Mouse (Mus musculus): ENCODE measurements around the gene Mtln. TPM values are rescaled to one million over a fixed set of nuclear protein-coding genes. Genes with fewer than 3 reads are reported as not detected.

Gene Mtln
- total RNA-seq, 1 experiment = 35.8 TPM

- TF ChIP-seq ZC3H11A (IDR thresholded peaks at IDR 0.05; ENCODE audit: borderline replicate concordance, low read depth, low read length) (no peak), MAFK (IDR thresholded peaks at IDR 0.05; ENCODE audit: insufficient read depth, low read depth, low read length) (no peak), CHD2 (IDR thresholded peaks at IDR 0.05; ENCODE audit: low read depth, low read length) (no peak), HCFC1 (IDR thresholded peaks at IDR 0.05; ENCODE audit: borderline replicate concordance, insufficient read depth, low read length) (no peak), ZNF384 (IDR thresholded peaks at IDR 0.05; ENCODE audit: low read depth, low read length) (no peak)
- H3K4me1 ChIP-seq (ENCODE audit: control insufficient read depth in 2 of 2, insufficient read depth in 2 of 2, low read length in 2 of 2, poor library complexity in 1 of 2) = no peaks in the 10 kb centered on the region; a peak in 2 of 4 replicates
- no peak overlapping the region for H3K27ac ChIP-seq (ENCODE audit: insufficient read depth, low read depth, low read length, poor library complexity, severe bottlenecking)
- DNase-seq (ENCODE audit: low read depth, low spot score) = no peak
- H3K9ac ChIP-seq (ENCODE audit: insufficient read depth, low read depth, low read length, poor library complexity, severe bottlenecking) = no peak overlapping the region
- in situ Hi-C loops (cut with MboI; ENCODE audit: low sequenced_read_pairs in 2 of 2, unreplicated experiment in 2 of 2) = no loop called here
- H3K4me3 ChIP-seq (ENCODE audit: insufficient read depth in 1 of 2, low read depth in 1 of 2, low read length in 2 of 2, poor library complexity in 1 of 2, severe bottlenecking in 1 of 2) = no peak overlapping the region
- H3K9me3 ChIP-seq (ENCODE audit: control insufficient read depth, insufficient read depth, low read depth, low read length) = no peaks in the 10 kb centered on the region
- no peaks in the 10 kb centered on the region for H3K36me3 ChIP-seq (ENCODE audit: control insufficient read depth, insufficient read depth, low read length, poor library complexity, severe bottlenecking)
These were observed 17.3 kb downstream of the Mtln start for GRCm38 (mm10) chr2:127775013-127775412.

GRCm38 (mm10) chr2:127774578-127774941 lies 17.7 kb downstream of the Mtln start:
- DNase-seq (ENCODE audit: low read depth, low spot score) = no peak
- H3K4me1 ChIP-seq (ENCODE audit: control insufficient read depth in 2 of 2, insufficient read depth in 2 of 2, low read length in 2 of 2, poor library complexity in 1 of 2) = no peaks in the 10 kb centered on the region; a peak in 2 of 4 replicates
- no peak overlapping the region for H3K4me3 ChIP-seq (ENCODE audit: insufficient read depth in 1 of 2, low read depth in 1 of 2, low read length in 2 of 2, poor library complexity in 1 of 2, severe bottlenecking in 1 of 2)
- H3K27ac ChIP-seq (ENCODE audit: insufficient read depth, low read depth, low read length, poor library complexity, severe bottlenecking) = no peak overlapping the region
- no peak overlapping the region for H3K9ac ChIP-seq (ENCODE audit: insufficient read depth, low read depth, low read length, poor library complexity, severe bottlenecking)
- TF ChIP-seq ZNF384 (IDR thresholded peaks at IDR 0.05; ENCODE audit: low read depth, low read length) (no peak), ZC3H11A (IDR thresholded peaks at IDR 0.05; ENCODE audit: borderline replicate concordance, low read depth, low read length) (no peak)
- H3K9me3 ChIP-seq (ENCODE audit: control insufficient read depth, insufficient read depth, low read depth, low read length) = no peaks in the 10 kb centered on the region
- H3K36me3 ChIP-seq (ENCODE audit: control insufficient read depth, insufficient read depth, low read length, poor library complexity, severe bottlenecking) = no peaks in the 10 kb centered on the region
- in situ Hi-C loops (cut with MboI; ENCODE audit: low sequenced_read_pairs in 2 of 2, unreplicated experiment in 2 of 2) = no loop called here

- in situ Hi-C loops (cut with MboI; ENCODE audit: low sequenced_read_pairs in 2 of 2, unreplicated experiment in 2 of 2) = no loop called here
- Histone ChIP-seq H3K27ac (ENCODE audit: insufficient read depth, low read depth, low read length, poor library complexity, severe bottlenecking) (no peak overlapping the region), H3K9ac (ENCODE audit: insufficient read depth, low read depth, low read length, poor library complexity, severe bottlenecking) (no peak overlapping the region), H3K4me1 (ENCODE audit: control insufficient read depth in 2 of 2, insufficient read depth in 2 of 2, low read length in 2 of 2, poor library complexity in 1 of 2) (no peaks in the 10 kb centered on the region; a peak in 2 of 4 replicates), H3K4me3 (ENCODE audit: insufficient read depth in 1 of 2, low read depth in 1 of 2, low read length in 2 of 2, poor library complexity in 1 of 2, severe bottlenecking in 1 of 2) (no peak overlapping the region), H3K9me3 (ENCODE audit: control insufficient read depth, insufficient read depth, low read depth, low read length) (no peaks in the 10 kb centered on the region), H3K36me3 (ENCODE audit: control insufficient read depth, insufficient read depth, low read length, poor library complexity, severe bottlenecking) (no peaks in the 10 kb centered on the region)
- no peak for DNase-seq (ENCODE audit: low read depth, low spot score)
- no peak for TF ChIP-seq MAFK (IDR thresholded peaks at IDR 0.05; ENCODE audit: insufficient read depth, low read depth, low read length)
- no peak for TF ChIP-seq ZC3H11A (IDR thresholded peaks at IDR 0.05; ENCODE audit: borderline replicate concordance, low read depth, low read length)
These were observed 18.2 kb downstream of the Mtln start for GRCm38 (mm10) chr2:127773938-127774577.

- H3K9me3 ChIP-seq (ENCODE audit: control insufficient read depth, insufficient read depth, low read depth, low read length) = no peaks in the 10 kb centered on the region
- in situ Hi-C loops (cut with MboI; ENCODE audit: low sequenced_read_pairs in 2 of 2, unreplicated experiment in 2 of 2) = no loop called here
- H3K27ac ChIP-seq (ENCODE audit: insufficient read depth, low read depth, low read length, poor library complexity, severe bottlenecking) = no peak overlapping the region
- H3K36me3 ChIP-seq (ENCODE audit: control insufficient read depth, insufficient read depth, low read length, poor library complexity, severe bottlenecking) = no peaks in the 10 kb centered on the region
- no peak overlapping the region for H3K9ac ChIP-seq (ENCODE audit: insufficient read depth, low read depth, low read length, poor library complexity, severe bottlenecking)
- TF ChIP-seq HCFC1 (IDR thresholded peaks at IDR 0.05; ENCODE audit: borderline replicate concordance, insufficient read depth, low read length) = no peak
- TF ChIP-seq CHD2 (IDR thresholded peaks at IDR 0.05; ENCODE audit: low read depth, low read length) = no peak
- TF ChIP-seq ZC3H11A (IDR thresholded peaks at IDR 0.05; ENCODE audit: borderline replicate concordance, low read depth, low read length) = no peak
- no peak for TF ChIP-seq MAFK (IDR thresholded peaks at IDR 0.05; ENCODE audit: insufficient read depth, low read depth, low read length)
- no peak for TF ChIP-seq ZNF384 (IDR thresholded peaks at IDR 0.05; ENCODE audit: low read depth, low read length)
- no peak overlapping the region for H3K4me3 ChIP-seq (ENCODE audit: insufficient read depth in 1 of 2, low read depth in 1 of 2, low read length in 2 of 2, poor library complexity in 1 of 2, severe bottlenecking in 1 of 2)
- no peak for DNase-seq (ENCODE audit: low read depth, low spot score)
- peaks cover 0 to 2% of the 10 kb centered on the region in 2 experiments; a peak in 1 of 4 replicates for H3K4me1 ChIP-seq (ENCODE audit: control insufficient read depth in 2 of 2, insufficient read depth in 2 of 2, low read length in 2 of 2, poor library complexity in 1 of 2)
These were observed 30.7 kb downstream of the Mtln start for GRCm38 (mm10) chr2:127761587-127761986.

GRCm38 (mm10) chr2:127760429-127761000 lies 31.8 kb downstream of the Mtln start:
- Histone ChIP-seq H3K4me3 (ENCODE audit: insufficient read depth in 1 of 2, low read depth in 1 of 2, low read length in 2 of 2, poor library complexity in 1 of 2, severe bottlenecking in 1 of 2) (no peak overlapping the region), H3K9me3 (ENCODE audit: control insufficient read depth, insufficient read depth, low read depth, low read length) (no peaks in the 10 kb centered on the region), H3K27ac (ENCODE audit: insufficient read depth, low read depth, low read length, poor library complexity, severe bottlenecking) (no peak overlapping the region), H3K36me3 (ENCODE audit: control insufficient read depth, insufficient read depth, low read length, poor library complexity, severe bottlenecking) (no peaks in the 10 kb centered on the region), H3K9ac (ENCODE audit: insufficient read depth, low read depth, low read length, poor library complexity, severe bottlenecking) (no peak overlapping the region), H3K4me1 (ENCODE audit: control insufficient read depth in 2 of 2, insufficient read depth in 2 of 2, low read length in 2 of 2, poor library complexity in 1 of 2) (peaks cover 0 to 2% of the 10 kb centered on the region in 2 experiments; a peak in 1 of 4 replicates)
- TF ChIP-seq CHD2 (IDR thresholded peaks at IDR 0.05; ENCODE audit: low read depth, low read length) (no peak), HCFC1 (IDR thresholded peaks at IDR 0.05; ENCODE audit: borderline replicate concordance, insufficient read depth, low read length) (no peak), ZNF384 (IDR thresholded peaks at IDR 0.05; ENCODE audit: low read depth, low read length) (no peak), MAFK (IDR thresholded peaks at IDR 0.05; ENCODE audit: insufficient read depth, low read depth, low read length) (no peak), ZC3H11A (IDR thresholded peaks at IDR 0.05; ENCODE audit: borderline replicate concordance, low read depth, low read length) (no peak)
- no peak for DNase-seq (ENCODE audit: low read depth, low spot score)
- in situ Hi-C loops (cut with MboI; ENCODE audit: low sequenced_read_pairs in 2 of 2, unreplicated experiment in 2 of 2) = no loop called here

All from ES-E14 (cell line).